In the genomic region with DNA sequence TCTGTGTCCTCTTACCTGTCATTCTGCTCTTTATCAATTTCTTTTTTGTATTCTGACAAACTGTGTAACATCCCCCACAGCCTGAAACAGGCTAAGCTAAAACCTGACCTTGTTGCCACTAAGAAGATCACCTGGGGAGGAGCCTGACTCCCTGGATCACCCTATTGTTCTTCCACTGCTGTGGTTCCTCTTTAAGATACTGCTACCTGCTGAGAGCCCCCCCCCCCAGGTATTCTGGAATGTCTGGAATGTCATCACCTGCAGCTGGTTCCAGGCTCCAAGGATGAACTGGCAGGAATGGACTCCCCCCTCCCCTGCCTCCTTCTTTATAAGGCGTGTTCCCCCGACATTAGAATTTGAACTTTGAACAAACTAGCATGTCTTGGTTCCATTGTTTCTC, we compare ENCODE assay signal across 18 mouse cellular contexts.
DNase-seq lines count a peak whose midpoint lies in the region; ATAC-seq and TF ChIP-seq lines count a peak whose summit lies in the region.
"Had no signal": no experiment of that assay in that cellular context is flagged by ENCODE, and none has a peak within 500 bp of the region (broad histone marks: within the 10 kb centered on the region; RNA-seq: fewer than 3 reads in every experiment).

No protein-coding gene starts in this region.

- no peak for ATAC-seq in liver, embryonic 12.5 days
- ATAC-seq: forebrain, embryonic 13.5 days; forebrain, embryonic 15.5 days; forebrain, postnatal 0 days had no signal

- no peak overlapping the region for H3K4me2 ChIP-seq in liver, embryonic 12.5 days
- H3K4me2 ChIP-seq: embryonic facial prominence, embryonic 12.5 days; forebrain, embryonic 13.5 days; forebrain, embryonic 15.5 days had no signal

- peak overlapping the region; percentile 28; the same call in 1 of the 2 replicates for H3K27ac ChIP-seq in ES-Bruce4 (ENCODE audit: insufficient read depth, low read length)
- no peak overlapping the region for H3K27ac ChIP-seq in liver, embryonic 12.5 days
- H3K27ac ChIP-seq: embryonic facial prominence, embryonic 10.5 days; embryonic facial prominence, embryonic 12.5 days; forebrain, embryonic 13.5 days; forebrain, embryonic 15.5 days had no signal

- DNase-seq in ES-CJ7 (ENCODE audit: low read depth, low spot score), result peak; percentile 59
- DNase-seq in ZHBTc4 (ENCODE audit: low read depth, low spot score), result peak; percentile 52
- no peak for DNase-seq in right cerebral cortex, postnatal 25 days
- DNase-seq: adrenal gland, adult 8-10 months; adrenal gland, postnatal 14 days; adrenal gland, postnatal 36 days; cerebellum, adult 11-12 months; cerebellum, adult 2 months; cerebellum, adult 9-10 months; cerebellum, postnatal 10 days; cerebellum, postnatal 25 days; forebrain, postnatal 0 days had no signal

- no peak overlapping the region for H3K4me3 ChIP-seq in ES-Bruce4 (ENCODE audit: low read depth, low read length)
- no peak overlapping the region for H3K4me3 ChIP-seq in liver, embryonic 12.5 days
- H3K4me3 ChIP-seq: embryonic facial prominence, embryonic 10.5 days; embryonic facial prominence, embryonic 12.5 days; forebrain, embryonic 13.5 days; forebrain, embryonic 15.5 days had no signal

- no peak for TF ChIP-seq EP300 in ES-Bruce4 (IDR thresholded peaks at IDR 0.05; ENCODE audit: insufficient read depth, low read depth, low read length)

- TF ChIP-seq CTCF in ES-Bruce4 (IDR thresholded peaks at IDR 0.05; ENCODE audit: low read depth, low read length), result no peak

- TF ChIP-seq POLR2A in ES-Bruce4 (IDR thresholded peaks at IDR 0.05; ENCODE audit: insufficient read depth, low read length), result no peak

- no peaks in the 10 kb centered on the region for H3K36me3 ChIP-seq in ES-Bruce4 (ENCODE audit: control insufficient read depth, insufficient read depth, low read length, poor library complexity, severe bottlenecking)
- H3K36me3 ChIP-seq in liver, embryonic 12.5 days, result no peaks in the 10 kb centered on the region
- H3K36me3 ChIP-seq: embryonic facial prominence, embryonic 10.5 days; embryonic facial prominence, embryonic 12.5 days; forebrain, embryonic 15.5 days had no signal

- H3K27me3 ChIP-seq in ES-Bruce4 (ENCODE audit: control insufficient read depth, insufficient read depth, low read length, poor library complexity, severe bottlenecking), result no peaks in the 10 kb centered on the region
- H3K27me3 ChIP-seq in liver, embryonic 12.5 days (replicated peaks), result no peaks in the 10 kb centered on the region
- H3K27me3 ChIP-seq: embryonic facial prominence, embryonic 12.5 days; forebrain, embryonic 13.5 days; forebrain, embryonic 15.5 days had no signal

- WGBS in liver, embryonic 12.5 days (ENCODE audit: insufficient replicate concordance), result 70% methylated on average over 2 of the region's 2 CpGs

- peaks cover 17% of the 10 kb centered on the region for H3K9me3 ChIP-seq in ES-Bruce4 (replicated peaks; ENCODE audit: control insufficient read depth, insufficient read depth, low read length, poor library complexity, severe bottlenecking)
- no peaks in the 10 kb centered on the region; the same call in 1 of the 2 replicates for H3K9me3 ChIP-seq in liver, embryonic 12.5 days (replicated peaks)
- H3K9me3 ChIP-seq: embryonic facial prominence, embryonic 10.5 days; embryonic facial prominence, embryonic 12.5 days; forebrain, embryonic 13.5 days; forebrain, embryonic 15.5 days had no signal

- no peaks in the 10 kb centered on the region for H3K4me1 ChIP-seq in ES-Bruce4 (ENCODE audit: control insufficient read depth, insufficient read depth, low read length)
- H3K4me1 ChIP-seq in liver, embryonic 12.5 days, result no peaks in the 10 kb centered on the region
- H3K4me1 ChIP-seq: embryonic facial prominence, embryonic 10.5 days; embryonic facial prominence, embryonic 12.5 days; forebrain, embryonic 13.5 days; forebrain, embryonic 15.5 days had no signal

- no peak overlapping the region for H3K9ac ChIP-seq in ES-Bruce4 (ENCODE audit: low read depth, poor library complexity, severe bottlenecking)
- H3K9ac ChIP-seq in liver, embryonic 12.5 days, result no peak overlapping the region
- H3K9ac ChIP-seq: embryonic facial prominence, embryonic 12.5 days; forebrain, embryonic 13.5 days; forebrain, embryonic 15.5 days; forebrain, postnatal 0 days had no signal
